Mouse (Mus musculus): ENCODE measurements at regions not wholly inside any gene's neighbourhood (a gene's known extent, or its start where the extent isn't known, plus 50 kb on each side); places are given as distances from the start of the nearest gene placed in this dataset.

- DNase-seq (ENCODE audit: low spot score), result no peak
Observed at GRCm38 (mm10) chrX:11170416-11170815, 128.6 kb upstream of the H2al1a start.

DNA sequence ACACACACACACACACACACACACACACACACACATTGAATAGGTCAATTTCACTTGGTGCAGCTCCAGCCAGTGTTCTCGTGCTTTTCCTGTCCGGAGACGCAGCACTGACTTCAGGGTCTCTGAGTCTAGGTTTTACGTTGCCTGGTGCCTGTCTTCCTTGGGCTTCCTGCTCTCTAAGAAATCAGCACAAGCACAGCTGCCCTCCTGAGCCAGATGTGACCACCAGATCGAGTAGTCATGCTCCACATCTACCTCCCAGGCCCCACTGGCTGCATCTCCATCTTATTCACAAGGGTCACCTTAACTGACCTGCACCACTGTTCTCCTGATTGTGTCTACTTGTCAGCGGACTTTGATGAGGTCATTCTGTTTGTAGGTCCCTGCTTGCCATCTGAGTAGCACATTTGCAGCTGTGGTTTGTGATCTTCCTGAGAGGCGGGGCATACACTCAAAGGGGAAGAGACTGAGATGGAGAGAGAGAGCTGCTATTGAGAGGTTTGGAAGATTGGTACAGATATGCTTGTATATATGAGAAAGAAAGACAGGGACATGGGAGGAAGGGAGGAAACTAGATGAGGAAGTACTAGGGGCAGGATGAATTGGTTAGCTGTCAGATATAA lies 118.8 kb upstream of the H2al1a start:
- no peak for DNase-seq (ENCODE audit: low spot score)

DNA sequence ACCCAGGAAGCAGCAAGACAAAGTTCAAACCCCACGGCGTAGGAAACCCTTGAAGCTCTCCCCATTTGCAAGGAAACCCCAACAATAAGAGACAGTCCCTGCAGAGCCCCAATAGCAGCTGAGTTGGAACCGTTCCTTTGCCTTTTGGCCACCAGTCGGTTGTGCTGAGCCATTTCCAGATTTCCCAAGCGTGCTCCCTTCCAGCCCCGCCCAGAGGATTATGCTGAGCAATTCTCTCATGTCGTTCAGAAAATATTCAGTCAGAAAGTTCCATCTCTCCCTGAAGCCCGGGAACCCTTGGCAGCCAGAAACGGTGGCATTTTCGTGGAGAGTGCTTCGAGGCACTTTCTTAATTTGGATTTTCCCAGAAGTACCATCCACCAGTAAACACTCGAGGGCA lies 117.2 kb upstream of the H2al1a start:
- DNase-seq (ENCODE audit: low spot score), result no peak

DNA sequence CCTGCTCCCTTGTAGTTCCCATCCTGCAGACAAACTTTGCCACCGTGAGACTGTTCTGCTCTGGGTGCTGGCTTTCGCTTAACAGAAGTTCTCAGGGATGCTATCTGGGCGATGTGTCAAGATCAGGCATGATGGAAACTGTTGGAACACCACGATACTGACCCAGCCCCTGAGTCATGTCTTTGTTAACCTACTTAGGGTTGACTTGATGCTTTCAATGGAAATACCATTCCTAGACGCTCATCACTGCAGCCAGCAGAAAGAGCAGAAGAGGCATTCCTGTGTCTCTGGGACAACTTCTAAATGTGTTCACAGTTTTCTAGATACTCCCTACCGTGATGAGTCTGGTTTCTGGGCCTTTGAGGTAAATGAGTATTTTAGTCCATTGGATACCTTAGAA lies 108.2 kb upstream of the H2al1a start:
- DNase-seq (ENCODE audit: low spot score), result no peak

DNA sequence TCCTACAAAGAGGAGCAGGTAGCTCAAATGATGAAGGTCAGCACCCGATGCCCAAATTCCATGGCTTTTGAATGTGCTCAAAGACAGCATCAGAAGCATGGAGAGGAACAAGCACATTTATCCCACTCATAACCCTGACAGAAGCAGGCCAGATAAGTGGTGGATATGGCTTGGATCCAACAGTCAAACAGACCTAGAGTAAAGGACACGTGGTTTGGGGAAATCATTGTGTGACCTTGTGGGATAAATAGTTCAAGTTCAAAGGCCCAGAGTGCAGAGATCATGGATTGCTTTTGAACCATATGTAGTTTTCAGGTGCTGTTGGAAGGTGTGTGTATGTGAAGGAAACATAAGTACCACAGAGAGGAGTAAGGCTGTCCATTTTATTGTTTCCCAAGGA lies 94.9 kb upstream of the H2al1a start:
- no peak for DNase-seq (ENCODE audit: low spot score)

GRCm38 (mm10) chrX:11209895-11210294 lies 89.2 kb upstream of the H2al1a start:
- no peak for DNase-seq (ENCODE audit: low spot score)

- no peak for DNase-seq (ENCODE audit: low spot score)
Observed at GRCm38 (mm10) chrX:11212811-11213210, 86.2 kb upstream of the H2al1a start.

DNA sequence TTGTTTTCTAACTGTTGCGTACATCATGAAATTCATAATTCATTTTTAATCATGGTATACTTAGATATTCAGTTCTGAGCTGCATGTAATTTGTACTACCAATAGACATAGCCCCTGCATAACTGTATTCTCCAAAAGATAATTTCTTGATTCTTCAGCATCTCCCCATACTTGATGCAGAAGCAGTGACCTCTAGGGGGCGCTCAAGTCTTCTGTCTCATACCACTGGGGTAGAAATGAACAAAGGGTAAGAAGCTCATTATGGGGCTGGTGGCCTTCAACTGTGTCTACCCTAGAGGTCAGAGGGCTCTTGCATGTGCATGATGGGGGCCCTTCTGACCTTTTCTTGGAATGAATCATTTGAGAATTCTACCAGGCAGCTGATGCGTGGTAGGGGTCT lies 85.6 kb upstream of the H2al1a start:
- no peak for DNase-seq (ENCODE audit: low spot score)

GRCm38 (mm10) chrX:11239066-11239465 lies 60.0 kb upstream of the H2al1a start:
- DNase-seq (ENCODE audit: low spot score), result no peak

DNA sequence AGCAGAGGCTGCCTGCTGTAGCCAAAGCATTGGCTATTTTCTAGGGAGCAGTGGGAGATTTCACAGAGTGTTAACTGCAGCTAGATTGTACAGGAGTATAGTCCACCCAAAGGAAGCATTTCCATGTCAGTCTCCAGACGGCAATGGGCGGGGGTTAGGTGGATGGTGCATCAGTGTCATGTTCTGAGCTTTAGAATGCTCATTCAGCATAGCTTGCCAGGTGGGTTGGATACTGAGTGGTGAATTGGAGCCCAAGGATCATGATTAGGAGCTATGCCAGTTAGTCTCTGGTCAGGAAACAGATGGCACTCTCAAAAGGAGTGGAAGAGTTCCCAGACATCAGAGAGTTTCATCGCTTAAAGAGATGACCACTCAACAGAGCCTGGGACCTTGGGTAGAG lies 53.5 kb upstream of the H2al1a start:
- DNase-seq (ENCODE audit: low spot score), result no peak

Data from yolk sac, embryonic 10.5 days (tissue).